Mouse (Mus musculus): ENCODE results near the gene Ddn.

Ddn gene

DNA sequence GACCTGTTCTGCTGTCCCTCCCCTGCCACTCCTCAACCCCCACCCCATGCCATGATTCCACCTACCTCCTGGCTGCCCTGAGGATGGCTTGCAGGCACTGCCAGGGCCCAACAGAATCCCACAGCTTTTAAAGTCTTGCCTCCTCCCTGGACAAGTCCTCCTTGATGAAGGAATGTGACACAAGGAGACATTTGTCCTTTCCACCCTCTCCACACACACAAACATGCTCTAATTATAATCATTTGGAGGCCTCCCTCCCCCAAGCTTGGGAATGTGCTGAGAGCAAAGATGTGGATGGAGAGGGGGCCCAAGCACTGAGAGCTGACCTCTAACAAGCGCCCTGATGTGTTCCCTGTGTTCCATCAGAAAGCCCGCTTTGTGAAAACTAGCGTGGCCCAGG is at the start of gene Ddn:
Gene Ddn, minus strand, starts transcription at position 101 of the 400 bp plus-strand sequence.
- DNase-seq, result no peak

DNA sequence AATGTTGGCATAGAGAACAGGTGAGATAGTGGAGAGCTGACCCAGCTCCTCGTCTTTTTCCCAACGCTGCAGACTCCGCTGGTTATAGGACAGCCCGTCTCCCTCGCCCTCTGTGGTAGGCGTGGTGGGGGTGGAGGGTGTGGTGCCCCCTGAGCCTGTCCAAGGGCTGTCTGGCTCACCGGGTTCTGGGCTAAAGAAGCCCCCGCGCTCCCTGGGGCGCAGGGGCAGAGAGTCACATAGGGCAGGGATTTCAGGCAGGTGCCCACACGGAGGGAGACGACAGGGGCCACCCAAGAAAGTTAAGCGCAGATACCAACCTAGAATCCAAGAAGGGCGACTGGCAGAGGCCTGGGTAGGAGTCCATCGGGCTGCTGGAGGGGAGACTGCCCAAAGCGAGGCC is 44.9 kb upstream of the Ddn start:
- no peak for DNase-seq

DNA sequence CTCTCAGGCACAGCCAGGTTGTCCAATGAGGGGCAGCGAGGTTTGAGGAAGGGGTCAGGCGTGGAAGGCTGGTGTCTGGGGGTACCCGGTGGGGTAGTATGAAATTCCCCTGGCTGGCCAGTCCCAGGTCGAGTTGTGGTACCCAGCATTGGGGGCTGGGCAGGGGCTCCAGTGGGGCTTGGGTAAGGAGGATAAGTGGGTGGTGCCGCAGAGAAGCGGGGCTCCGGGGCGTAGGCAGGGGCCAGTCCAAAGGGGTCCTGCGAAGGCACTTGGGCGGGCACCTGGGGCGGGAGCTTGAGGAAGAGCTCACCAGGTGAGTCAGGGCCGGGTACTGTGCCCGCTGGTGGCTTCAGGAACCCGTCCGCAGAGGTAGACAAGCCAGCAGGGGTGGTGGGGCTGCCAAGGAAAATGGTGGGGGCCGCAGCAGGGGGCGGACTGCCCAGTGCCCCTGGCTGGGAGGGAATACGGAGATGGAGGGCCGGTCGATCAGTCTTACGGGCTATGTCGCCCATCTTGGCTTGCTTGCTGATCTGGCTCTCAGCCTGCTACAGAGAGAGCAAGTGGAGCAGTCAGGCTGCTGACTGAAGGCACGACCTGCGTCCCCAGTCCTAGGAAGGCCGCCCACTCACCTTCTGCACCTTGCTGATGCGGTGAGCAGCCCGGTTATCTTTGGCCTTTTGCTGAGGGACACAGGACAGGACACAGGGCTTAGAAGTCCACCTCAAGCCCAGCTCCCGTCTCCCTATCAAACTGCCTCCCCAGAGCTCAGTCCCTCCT is 44.1 kb upstream of the Ddn start:
- peak; percentile 20 for DNase-seq

DNA sequence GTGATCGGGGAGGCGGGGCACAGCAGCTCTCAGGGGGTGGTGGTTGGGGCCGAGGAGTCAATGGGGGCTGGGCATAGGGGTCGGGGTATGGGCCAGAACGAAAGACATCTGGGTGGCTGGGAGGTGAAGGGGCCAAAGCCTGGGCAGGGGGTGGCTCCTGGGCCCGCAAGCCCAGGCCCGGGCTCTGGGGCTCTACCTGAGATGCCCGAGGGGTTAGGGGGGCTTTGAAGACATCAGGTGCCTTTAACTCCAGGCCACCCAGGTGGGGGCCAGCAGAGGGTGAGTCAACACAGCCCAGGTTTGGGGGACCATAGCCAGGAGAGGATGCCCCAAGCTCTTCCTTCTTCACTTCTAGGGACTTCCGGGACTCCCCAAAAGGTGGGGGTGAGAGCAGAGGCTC is 43.4 kb upstream of the Ddn start:
- no peak for DNase-seq

DNA sequence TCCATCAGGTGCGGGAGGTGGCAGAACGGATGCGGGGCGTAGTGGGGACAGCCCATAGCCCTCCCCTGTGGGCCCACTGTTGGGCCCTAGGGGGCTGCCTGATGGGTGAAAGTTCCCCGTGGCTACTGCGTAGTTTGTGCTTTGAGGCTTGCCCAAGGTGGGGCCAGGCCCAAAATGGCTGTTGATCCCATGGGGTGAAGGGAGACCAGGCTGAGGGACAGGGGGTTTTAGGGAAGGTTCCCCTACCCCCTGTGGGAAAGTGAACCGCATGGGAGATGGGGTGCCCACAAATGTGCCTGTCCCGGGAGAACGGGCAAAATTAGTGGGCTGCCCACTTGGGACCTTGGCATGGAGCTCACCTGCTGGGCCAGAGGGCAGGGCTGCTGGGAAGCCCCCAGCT is 42.8 kb upstream of the Ddn start:
- no peak for DNase-seq

DNA sequence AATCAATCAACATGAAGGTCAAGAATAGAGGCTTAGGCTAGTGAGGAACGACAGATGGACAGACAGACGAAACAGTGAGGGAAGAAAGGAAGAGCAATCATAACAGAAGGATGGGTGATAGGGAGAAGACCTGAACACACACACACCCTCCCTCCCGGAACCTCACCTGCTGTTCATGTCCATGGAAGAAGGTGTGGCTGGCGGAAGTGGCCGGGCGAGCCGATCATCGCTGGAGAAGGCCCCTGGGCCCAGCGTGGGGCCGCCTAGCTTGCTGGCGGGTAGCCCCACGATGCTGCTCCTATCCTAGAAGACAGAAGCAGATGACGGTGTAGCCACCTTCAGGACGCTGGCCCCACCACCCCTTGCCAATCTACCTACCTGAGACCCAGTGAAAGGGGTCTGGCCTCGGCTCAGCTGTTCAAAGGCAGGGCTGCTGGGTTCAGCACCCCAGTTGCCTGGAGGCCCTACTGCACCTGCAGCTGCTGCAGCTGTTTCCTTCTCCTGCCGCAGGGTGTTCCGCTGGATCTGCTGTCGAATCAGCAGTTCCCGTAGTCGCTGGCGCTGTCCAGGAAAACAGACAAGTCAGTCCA is 42.0 kb upstream of the Ddn start:
- DNase-seq, result peak; percentile 12

DNA sequence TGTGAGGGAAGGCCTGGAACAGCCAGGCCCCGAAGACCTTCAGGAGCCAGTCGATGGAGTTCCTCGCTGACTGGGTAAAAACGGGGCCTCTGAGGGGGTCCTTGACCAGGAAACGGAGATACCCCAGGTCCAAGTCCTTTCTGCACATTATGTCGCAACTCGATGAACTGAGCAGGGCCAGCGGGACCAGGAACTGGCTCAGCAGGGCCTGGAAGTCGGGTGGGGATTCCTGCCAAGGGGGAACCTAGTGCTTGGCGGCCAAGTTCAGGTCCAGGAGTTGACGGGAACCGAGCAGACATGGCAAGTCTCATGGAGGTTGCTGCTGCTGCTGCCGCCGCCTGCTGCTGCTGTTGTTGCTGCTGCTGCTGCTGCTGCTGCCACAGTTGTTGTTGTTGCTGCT is 41.4 kb upstream of the Ddn start:
- no peak for DNase-seq

DNA sequence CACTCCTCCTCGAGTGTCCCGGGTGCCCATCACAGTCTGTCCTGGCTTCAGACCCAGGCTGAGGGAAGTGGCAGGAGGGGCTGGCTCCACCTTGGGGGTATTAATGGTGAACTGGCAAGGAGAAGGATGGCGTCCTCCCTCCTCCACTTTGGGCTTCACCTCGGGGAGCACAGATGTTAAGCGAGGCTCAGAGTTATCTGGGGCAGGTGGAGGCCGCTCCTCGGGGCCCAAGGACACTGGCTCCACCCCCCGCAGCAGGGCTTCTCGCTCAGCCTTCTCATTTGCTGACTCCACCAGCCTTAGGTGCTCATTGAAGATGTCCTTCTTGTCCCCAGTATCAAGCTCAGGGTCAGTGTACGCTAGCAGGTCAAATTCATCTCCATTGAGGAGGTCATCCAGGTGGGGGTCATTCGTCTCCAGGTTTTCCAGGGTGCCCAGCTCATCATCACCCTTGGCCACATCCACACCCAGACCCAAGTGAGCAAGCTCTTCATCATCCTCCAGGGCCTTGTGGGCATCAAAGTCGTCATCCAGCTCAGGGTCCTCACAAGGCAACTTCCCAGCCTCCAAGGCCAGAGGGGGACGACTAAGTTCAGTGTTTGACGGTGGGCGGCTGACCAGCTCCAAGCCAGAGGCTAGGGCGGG is 40.8 kb upstream of the Ddn start:
- DNase-seq, result no peak

DNA sequence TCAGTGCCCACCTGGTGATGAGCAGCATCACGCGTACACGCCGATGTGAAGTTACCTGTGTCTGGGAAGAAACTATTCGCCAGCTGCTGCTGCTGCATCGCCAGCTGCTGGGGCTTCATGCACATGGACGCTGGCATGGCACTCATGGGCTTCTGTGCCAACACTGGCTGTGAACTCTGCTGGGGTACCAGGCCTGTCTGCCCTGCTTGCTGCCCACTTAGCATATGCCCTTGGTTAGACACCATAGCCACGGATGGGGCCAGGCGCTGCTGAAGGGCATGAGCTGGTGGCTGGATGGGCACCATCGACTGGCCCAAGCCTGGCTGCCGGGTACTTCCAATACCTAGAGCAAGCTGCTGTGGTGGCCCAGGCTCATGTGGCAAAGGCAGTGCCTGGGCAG is 39.9 kb upstream of the Ddn start:
- DNase-seq, result no peak

DNA sequence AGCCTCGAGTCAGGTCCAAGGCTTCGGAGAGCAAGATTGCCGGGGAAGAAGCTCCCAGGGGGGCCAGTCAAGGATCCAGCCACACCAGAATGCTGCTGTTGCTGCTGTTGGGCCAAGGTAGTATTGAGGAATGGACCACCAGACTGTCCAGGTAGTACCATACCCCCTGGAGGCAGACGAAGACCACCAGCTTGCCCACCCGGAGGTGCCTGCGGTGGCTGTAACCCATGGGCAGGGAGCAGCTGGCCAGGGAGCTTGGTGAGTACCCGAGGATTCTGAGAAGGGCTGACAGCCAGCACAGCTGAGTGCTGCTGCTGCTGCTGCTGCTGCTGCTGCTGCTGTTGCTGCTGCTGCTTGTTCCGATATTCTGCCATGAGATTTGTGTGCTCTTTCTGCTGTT is 36.9 kb upstream of the Ddn start:
- no peak for DNase-seq

DNA sequence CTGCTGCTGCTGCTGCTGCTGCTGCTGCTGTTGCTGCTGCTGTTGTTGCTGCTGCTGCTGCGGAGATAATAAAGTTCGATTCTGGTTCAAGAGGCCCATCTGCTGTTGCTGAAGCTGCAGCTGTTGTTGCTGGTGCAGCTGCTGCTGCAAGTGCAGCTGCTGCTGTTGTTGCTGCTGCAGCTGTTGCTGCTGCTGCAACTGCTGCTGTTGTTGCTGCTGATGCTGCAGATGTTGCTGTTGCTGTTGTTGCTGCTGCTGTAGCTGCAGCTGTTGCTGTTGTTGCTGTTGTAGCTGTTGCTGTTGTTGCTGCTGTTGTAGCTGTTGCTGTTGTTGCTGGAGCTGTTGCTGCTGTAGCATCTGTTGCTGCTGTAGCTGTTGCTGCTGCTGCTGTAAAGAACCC is 35.9 kb upstream of the Ddn start:
- DNase-seq, result no peak

DNA sequence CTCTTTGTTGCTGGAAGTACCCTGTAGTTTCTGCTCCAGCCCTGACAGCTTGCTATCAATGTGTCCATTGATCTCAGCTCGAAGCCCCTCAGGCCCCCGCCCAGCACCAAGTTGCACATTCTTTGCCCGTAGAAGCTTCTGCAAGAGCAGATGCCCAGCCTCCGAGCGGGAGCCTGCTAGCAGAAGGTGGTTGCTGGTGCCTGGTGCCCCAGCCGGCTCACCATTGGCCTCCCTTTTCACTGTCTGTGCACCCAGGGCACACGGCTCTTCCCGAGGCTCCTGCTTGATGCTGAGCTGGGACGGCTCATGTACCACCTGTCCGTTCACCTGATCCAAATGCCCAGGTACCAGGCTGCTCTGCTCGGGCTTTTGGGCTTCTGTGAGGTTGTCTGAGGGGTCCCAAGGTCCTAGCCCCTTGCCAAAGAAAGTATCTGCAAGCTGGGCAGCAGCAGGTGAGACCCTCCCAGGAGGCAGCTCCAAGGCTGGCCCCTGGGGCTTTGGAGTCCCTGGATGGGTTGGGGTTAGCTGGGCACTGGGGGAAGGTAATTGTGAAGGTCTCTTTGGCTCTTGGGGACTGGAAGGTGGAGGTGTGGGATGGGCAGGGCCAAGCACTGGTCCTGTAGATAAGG is 34.4 kb upstream of the Ddn start:
- no peak for DNase-seq

DNA sequence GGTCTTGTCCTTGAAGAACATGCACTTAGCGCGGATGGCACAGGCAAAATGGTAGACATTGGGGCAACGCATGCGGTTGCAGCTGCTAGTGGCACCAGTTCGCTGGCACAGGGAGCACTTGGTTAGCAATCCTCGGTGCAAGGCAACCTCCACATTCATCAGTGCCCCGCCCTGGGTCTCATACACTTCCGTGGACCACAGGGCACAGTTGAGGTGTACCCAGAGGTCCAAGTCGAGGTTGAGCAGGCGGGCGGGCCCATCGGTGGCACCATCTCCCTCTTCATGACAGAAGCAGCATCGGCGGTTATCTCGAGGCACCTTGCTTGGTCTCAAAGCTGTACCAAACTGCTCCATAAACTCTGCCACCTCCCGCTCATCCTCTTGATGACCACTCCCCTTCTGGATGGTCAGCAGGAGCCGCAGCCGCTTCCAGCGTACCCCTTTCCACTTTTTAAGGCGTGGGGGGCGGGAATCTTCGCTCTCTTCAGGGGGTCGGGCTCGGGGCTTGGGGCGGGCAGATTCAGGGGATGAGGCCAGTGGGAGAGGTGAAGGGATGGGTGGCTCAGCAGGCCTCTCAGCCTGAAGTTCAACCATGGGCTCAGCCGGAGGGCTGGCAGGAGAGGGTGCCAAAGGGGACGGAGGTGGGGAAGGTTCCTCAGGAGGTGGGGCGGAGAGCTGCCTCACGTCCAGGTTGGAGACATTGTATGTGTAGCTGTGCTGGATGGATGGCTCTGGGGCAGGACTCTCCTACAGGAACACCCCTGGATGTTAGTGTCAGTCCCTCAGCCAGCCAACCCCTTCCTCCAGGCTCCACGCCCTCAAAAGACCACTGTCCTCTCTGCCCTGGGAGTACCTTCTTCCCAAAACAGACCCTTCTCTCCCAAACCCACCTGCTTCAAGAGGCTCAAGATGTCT is 30.6 kb upstream of the Ddn start:
- peak; percentile 11 for DNase-seq

DNA sequence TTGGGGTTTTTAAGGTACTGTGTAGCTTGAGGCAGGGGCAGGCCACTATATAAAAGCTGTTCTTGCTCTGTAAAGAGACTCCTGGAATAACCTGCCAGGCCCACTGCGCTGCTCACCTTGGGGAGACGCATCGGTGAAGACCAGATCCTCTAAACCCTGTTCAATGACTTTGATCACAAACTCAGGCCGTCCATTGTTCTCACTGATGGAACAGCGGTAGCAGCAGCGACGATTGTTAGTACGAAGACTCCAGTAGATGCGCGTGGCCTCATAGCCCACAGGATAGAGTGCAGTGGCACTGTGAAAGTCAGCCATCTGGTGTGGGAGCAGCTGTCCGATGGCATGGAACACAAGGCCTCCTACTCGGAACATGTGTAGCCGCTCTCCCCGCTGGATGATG is 29.9 kb upstream of the Ddn start:
- no peak for DNase-seq

DNA sequence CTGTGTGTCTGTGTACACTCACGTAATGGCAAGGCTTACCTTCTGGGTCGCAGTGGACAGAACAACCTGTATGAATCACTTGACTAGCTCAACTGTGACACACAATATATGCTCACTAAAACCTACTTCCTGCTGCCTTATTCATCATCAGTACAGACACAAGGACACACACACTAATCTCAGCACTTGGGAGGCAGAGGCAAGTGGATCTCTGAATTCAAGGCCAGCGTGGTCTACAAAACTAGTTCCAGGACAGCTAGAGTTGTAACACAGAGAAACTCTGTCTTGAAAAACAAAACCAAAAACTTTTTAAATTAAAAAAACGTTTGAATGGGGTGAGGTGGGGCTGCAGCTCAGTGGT is 28.4 kb upstream of the Ddn start:
- DNase-seq, result no peak

DNA sequence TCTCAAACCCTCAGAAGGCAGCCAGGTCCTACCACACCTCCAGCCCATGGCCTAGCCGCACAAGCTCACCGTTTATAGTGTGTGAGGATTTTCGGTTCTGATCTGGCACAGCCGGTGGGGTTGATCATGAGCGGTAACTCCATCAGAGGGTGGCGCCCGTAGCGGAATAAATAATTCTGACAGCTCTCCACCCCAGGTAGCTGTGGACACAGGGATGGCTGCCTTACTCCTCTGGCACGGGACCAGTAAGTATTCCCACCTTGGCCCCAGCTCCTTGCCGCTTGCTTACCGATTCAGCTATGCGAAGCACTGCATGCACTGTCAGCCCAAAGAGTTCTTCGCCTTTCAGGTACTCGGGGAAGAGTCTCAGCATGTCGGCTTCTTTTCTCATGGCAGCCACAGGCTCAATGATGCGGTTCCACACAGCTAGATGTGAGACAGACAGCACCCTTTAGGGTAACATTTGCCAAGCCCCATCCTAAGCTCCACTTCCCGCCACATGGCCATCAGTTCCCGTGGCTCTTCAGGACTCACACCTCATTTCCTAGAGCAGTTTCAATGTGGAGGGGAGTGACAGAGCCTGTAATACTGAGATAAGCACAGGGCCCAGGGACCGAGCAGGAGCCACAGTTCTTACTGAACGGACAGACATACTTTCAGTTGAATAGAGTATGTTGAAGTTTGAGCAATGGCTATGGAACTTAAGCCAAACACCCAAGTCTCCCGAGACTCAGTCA is 27.9 kb upstream of the Ddn start:
- no peak for DNase-seq

DNA sequence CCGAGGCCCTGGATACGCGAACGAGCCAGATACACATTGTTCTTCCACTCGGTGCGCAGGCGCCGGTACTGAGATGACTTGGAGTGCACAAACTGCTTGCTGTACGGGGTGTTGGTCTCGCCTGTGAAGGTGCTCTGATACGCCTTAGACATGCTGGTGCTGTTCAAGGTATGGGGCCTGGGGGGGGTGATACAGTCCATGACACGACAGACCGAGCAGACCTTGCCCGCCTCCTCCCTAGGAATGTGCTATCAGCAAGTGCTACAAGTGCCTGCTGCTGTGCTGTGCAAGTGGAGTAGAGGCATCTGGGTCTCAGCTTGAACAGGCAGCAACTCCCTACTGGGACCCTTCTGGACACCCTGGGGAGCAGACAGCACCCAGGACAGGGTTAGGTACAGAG is 26.0 kb upstream of the Ddn start:
- DNase-seq, result no peak

DNA sequence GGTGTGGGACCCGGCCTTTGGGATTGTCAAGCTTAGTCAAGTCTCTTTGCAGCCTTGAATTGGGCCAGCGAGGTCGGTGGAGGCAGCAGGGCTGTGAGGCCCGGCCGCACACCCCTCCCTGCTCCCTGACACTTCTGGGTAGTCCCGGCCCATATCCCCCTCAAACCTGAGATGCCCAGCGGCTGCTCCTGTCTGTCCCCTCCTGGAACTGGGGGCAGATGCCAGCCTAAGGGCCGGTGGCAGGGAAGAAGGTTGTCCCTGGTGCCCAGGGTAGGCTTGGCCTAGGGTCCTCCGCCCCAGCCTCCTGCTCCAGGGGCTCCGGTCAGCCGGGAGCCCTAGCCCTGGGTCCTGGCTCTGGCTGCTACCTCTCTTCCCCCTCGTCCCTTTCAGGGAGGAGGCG is 24.8 kb upstream of the Ddn start:
- no peak for DNase-seq

DNA sequence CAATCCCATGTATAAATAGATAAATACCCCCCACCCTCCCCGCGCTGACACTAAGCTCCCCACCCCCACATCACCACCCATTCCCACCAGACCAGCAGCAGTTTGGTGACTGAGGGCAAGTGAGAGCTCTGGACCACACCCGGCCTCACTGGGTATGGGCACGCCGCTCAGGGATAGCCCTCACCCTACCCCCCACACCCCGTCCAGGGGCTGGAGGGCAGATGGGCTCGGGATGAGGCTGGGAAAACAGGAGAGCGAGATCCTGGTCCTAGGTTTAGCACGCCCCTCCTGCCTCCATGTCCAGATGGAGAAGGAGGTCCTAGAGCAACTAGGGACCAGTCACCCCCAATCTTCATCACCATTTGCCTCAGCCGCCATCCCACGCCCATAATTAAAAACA is 24.0 kb upstream of the Ddn start:
- no peak for DNase-seq

DNA sequence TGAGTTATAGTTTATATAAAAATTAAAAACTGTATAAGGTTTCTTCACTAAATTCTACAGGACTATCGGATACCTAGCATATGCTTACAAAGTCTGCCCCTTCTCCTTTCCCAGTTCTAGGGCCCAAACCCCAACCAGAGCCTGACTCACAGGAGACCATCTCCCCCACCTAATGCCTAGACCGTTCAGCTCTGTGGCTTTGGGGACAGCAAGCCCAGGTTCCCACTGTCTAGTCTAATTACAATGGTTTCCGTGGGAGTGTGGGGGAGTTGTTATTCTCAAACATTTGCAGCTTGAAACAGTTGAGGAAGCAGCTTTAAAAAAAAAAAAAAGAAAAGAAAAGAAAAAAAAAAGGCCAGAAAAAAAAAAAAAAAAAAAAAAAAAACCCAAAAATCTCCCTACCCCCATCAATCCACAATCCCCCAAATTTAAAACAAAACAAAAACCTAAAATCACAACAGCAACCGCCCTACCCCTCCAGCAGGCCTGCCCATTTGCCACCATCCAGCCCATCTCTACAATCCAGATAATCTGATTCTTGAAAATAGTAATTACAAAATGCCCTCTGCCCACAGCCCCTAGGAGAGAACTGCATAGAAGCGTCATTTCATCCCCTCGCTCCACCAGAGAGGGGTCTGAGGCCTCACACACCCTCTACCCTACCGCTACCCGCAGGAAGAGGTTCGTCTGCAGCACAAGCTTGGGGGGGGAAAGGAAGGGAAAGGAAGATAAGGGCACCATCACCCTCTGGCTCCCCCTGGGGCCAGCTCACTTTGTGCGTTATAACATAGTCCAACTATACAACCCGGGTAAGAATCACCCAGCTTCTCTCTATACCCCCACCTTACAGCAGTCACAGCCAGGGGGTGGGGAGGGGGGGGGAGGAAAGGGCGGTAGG is 23.1 kb upstream of the Ddn start:
- peak; percentile 85 for DNase-seq

DNA sequence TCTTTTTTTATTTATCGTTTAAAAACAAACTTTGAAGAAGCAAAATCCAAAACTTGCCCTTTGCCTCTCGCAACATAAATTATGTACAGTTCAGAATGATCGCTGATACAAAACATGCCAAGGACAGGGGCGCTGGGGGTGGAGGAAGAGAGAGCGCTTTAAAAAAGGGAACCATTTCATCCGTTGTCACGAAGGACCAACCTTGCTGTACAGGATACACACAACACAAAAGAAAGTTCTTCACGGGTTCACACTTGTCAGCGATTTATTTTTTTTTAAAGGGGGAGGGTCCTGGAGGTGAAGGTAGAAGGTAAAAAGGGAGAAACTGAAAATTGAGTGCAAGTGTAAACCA is 22.4 kb upstream of the Ddn start:
- DNase-seq, result no peak
